Mouse (Mus musculus): ENCODE results near the gene Csad.
"Not testable (repeated sequence)": the region's sequence is repeated elsewhere in the genome, so short reads cannot be mapped to it uniquely, and the experiment has no call there.

Gene Csad

DNA sequence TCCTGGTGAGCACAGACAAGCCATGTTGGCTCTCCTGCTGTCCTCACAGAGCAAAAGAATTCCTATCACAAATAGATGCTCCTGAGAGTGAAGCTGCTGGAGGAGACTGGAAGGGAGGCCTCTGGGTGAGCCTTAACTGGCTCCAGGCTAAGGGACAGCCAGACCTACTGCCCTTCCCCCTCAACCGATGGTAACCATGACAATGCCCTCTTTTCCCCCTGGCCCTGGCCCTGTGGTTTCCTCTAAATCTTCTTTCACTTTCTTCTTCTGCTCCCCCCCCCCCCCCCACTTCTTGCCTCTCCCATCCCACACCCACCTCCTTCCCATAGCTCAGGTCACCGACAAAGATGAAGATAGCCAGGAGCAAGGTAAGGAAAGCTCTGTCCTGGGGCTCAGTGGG lies 29.4 kb upstream of the Csad start:
- no peak for DNase-seq

DNA sequence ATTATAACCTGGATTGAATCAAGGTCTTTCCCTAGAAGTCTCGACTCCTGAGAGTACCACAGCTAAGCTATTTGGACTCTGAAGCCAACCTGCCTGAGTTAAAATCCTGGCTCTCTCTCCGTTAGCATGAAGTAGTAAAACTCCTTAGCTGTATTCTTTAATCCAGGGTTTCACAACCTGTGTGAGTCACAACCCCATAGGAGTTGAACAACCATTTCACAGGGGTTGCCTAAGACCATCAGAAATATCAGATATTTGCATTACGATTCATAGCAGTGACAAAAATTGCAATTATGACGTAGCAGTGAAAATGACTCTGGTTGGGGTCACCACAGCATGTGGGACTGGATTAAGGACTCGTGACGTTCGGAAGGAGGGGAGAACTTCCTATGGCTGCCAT lies 28.2 kb upstream of the Csad start:
- no peak for DNase-seq

DNA sequence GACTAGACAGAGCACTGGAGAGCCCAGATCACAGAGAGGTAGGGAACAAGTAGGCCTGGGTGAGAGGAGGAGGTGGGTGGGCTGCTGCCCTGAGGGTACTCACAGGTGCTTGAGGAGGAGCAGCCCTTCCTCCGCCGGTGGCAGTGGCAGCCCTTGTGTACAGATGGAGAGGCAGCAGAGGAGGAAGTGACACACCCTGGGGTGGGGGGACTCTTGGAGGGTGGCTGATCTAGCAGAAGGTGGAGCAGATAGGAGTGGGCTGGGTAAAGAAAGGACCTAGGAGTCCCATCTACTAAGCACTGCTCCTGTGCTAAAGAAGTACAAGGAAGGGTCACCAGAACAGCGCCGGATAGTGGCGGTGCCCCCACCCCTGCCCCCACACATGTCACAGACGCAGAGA lies 27.2 kb upstream of the Csad start, which contains the start of gene Itgb7:
Itgb7 (minus strand) TSS at position 197 of the 400 bp plus-strand sequence.
- no peak for DNase-seq

DNA sequence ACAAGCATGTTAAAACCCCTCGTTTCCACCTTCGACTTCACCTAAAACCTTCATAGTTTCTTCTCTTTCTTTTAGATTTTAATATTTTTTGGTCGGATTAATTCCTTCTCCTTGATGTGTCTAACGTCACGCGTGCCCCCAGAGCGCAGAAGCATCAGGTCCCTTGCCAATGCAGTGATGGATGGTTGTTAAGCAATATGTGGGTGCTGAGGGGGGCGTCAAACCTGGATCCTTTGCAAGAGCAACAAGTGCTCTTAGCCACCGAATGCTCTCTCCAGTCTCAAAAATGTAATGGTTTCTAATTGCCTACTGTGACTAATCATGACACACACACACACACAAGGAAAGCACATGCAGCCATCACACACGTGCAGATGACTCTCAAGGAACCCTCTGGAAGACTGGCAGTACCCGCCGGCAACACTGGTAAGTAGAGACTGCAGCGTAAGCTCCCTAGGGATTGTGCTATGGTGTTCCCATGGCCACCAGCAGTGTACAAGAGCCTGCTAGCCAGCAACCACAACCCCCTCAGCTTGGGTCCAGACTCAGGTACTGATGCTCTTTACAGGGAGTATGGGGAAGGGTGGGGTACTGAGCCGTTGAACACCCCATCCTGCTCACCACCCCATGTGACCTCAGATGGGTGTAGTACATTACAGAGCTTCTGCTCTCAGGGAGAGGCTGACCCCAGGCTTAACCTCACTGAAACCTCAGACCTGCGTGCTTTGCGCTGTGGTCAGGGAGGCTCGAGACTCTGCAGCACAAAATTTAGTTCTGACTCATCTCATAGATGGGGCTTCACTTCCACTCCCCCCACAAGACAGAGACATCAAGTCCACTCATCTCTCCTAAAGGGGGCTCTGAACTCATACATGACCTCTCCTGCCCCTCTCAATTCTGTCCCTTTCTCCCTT lies 26.1 kb upstream of the Csad start:
- no peak for DNase-seq

DNA sequence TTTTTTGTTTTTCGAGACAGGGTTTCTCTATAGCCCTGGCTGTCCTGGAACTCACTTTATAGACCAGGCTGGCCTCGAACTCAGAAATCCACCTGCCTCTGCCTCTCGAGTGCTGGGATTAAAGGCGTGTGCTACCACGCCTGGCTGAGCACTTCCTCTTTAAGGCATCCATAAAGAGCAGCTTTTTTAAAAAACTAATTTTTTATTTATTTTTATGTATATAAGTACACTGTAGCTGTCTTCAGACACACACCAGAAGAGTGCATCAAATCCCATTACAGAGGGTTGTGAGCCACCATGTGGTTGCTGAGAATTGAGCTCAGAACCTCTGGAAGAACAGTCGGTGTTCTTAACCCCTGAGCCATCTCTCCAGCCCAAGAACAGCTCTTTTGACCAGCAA lies 21.1 kb upstream of the Csad start:
- DNase-seq, result not testable (repeated sequence)

DNA sequence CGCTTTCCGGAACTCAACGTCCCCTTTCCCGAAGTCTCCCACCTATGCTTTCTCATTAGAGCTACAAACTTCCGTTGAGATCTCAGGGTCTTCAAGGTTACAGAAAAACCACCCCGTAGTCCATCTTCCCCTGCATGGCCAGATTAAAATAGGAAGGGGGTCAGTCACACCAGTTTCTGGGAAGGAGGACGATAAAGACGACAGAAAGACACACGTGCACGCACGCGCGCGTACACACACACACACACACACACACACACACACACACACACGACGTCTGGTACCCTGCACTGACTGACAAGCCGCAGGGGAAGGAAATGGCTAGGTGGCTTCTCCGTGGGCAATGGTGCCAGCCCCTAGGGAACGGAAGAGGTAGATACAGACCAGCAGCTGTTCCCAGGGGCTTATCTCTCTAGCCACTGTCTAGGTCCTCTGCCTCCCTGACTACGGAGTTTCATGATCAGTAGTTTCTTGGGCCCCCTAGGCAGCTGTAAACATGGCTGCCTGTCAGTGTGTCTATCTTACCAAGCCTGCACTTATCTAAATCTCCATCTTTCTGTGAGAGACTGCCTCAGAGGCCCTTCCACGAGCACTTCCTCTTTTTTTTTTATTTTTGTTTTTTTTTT lies 20.6 kb upstream of the Csad start:
- DNase-seq, result no peak

DNA sequence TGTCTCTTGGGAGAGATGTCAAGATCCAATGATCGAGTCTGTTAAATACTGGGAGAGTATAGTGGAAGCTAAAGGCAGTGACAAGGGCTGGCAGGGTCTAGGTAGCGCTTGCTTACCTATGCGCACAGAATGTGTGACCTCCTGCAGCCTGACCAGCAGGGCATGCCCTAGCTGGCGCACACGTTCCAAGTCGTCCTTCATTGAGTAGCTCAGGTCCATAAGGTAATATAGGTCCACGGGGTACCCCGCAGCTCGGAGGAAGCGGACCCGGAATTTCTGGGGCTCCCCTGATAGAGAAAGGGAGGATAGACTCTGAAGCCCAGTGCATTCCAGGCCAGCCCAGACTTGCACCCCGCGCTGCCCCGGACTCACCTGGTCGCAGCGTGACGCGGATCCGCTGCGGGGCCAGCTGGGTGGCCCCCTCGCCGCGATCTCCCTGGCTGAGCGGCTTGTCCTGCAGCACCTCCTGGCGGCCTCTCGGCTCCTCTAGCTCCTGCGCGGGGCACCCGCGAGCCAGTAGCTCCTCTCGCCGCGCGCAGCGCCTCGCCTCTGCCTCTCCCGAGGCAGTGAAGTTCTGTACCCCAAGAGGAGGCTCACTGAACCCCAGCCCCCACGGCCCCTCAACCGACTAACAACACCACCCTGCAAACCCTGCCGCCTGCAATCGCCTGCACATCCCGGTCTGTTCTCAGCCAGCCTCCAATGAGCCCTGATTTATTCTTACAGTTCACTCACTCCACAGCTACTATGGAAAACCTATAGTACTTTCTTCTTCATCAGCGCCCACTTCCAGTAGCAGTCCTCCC lies 19.9 kb upstream of the Csad start:
- peak; percentile 84 for DNase-seq

DNA sequence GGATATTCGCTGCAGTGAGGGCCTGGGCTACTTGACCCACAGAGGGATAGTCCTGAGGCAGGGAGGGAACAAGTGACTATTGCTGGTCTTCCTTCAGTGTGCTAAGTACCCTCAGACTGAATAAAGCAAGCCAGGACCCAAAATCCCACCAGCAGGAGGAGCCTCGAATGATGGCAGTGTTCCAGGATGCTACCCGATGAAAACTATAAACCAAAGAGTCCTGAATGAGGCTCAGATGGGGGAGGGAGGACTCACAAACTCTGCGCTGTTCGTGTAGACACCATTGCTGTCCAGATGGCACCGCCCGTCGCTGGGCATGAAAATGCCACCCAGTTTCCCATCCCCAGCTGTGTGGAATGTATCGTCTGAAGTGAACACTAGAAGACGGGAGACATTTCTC lies 17.9 kb upstream of the Csad start:
- DNase-seq, result no peak

DNA sequence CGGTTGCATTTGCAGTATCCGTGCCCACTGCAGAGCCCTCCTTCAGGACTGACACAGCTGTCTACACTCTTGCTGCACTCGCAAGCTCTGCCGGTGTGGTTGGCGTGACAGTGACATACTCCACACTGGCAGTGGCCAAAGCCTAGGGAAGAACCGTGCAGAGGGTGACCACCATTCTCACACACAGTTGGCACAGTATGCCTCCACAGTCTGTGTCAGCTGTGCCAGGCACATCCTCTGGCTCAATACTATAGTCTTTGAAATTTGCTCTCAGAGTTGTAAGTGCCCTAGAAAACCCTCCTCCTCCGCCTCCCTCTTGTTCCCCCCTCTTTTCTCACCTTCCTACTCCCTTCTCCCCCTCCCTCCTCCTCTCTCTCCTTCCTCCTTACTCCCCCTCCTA lies 12.8 kb upstream of the Csad start:
- DNase-seq, result no peak

DNA sequence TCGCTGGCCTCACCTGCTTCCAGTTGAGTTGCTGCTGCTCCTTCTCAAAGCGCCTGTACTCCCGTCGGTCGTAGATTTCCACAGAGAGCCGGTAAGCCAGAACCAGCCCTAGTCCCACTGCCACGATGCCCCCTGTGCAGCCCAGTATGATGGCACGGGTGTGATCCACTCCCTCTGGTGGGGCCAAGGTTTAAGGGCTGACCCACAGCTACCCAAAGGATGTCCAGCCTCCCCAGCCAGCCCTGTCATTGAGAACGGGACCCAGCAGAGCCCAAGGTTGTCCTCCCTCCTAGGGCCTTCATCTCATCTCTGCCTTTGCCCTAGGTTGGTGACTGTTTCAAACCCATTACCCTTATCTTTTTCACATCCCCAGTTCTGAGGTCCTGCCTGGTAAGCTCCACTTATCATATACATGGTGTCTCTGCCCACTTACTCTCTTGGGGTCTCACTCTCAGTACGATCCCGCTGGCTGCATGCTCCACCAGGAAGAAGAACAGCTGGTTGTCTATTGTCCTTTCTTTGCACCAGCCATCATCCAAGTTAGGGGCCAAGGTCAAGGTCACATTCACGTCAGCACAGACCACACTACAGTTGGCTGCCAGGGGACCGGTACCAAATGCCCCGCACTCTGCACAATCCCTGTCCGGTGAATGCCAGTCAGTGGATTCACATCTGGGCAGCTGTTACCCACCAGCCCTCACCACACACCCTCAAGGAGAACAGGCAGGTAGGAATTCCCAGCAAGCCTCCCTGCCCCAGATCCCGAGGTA lies 12.1 kb upstream of the Csad start:
- DNase-seq, result no peak

DNA sequence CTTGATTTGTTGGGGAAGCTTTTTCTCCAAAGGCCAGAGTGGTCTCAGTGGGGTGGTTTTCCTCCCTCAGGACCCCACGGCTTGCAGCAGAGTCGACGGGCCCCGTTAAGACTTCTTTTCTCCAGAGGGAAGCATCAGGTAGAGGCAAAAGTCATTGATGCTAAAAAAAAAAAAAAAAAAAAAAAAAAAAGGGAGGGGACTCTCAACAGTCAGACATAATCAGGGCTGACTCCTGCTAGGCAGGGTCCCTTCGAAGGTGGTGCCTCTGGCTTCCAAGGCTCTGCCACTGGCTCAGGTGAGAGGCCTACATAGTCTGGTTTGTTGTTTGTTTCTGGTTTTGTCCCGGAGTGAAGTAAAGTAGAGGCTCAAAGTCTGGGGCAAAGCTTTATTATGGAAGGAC lies 11.1 kb upstream of the Csad start:
- DNase-seq, result no peak

DNA sequence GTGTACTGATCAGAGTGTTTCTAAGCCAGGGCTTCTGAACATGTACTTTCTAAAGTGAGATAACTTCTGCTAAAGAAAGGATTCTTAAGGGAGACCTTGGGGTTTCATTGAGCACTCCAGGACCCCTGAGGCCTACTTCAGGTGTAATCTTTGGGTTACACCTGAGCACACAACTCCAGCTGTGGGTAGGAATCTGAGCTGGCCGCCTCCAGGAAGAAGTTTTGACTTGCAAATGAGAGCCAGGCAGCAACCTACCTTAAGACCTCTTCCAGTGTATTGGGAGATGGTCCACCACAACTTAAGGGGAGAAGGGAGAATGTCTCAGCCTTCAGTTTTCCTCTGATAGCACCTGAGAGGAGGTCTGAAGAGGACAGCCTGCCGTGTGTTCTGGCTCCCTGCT lies 9.6 kb upstream of the Csad start:
- DNase-seq, result no peak

DNA sequence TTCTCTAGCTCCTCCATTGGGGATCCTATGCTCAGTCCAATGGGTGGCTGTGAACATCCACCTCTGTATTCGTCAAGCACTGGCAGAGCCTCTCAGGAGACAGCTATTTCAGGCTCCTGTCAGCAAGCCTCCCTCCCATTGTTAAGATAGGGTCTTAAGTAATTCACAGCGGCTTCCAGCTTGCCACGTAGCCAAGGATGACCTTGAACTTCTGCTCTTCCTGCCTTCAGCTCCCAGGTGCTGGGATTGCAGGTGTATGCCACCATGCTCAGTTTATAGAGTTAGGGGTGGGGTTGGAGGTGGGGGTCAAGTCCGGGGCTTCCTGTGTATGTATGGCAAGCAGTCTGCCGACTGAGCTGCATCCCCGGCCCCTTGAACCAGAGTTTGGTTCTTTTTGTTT lies 7.4 kb upstream of the Csad start:
- DNase-seq, result no peak

DNA sequence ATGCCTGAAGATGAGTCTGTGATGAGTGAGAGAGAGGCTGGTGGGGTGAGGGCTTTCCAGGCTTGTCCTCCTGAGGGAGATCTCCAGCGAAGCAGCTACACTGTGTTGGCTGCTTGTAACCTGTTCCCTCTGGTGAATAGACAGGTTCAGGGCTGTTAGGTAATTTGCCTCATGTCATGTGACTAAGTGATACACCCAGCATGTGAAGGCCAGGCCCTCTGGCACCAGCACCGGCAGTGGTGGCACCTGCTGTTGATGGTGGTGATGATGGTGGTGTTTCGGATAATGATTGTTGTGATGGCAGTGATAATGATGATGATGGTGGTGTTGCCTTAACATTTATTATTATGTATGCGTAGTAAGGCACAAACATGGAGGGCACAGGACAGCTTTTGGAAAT lies 6.3 kb upstream of the Csad start:
- DNase-seq, result no peak

DNA sequence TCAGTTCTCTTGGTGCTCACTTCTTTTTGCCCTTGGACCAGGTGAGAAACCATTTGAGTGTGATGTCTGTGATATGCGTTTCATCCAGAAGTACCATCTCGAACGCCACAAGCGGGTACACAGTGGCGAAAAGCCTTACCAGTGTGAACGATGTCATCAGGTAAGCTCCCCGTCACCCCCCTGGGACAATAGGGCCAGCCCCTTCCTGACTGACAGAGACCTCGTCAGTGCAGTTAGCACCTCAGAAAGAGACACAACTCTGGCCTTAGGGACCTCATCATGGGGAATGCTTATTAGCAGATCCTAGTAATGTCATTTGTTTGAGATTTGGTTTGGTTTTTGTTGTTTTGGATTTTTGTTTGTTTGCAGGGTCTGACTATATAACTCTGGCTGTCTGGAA lies 4.6 kb upstream of the Csad start:
- DNase-seq, result no peak

DNA sequence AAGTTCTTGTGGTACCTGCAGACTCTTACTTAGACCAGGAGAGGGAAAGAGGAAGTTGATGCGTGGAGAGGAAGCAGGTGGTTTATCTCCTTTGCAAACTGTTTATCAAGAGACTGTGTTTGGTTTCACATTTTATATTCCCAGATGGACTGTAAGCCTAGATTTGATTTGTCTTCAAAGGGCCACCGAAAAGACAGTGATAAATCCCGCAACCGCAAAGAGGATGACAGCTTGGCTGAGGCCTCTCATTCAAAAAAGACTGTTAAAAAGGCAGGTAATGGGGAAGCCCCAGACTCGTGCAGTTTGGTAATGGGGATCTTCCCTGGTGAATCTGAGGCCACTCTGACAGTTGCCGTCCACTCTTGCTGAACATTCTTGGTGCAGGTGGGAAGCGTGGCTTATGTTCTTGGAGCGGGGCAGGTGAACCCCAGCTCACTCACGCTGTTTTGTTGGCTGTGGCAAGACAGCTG lies 3.6 kb upstream of the Csad start:
- no peak for DNase-seq

DNA sequence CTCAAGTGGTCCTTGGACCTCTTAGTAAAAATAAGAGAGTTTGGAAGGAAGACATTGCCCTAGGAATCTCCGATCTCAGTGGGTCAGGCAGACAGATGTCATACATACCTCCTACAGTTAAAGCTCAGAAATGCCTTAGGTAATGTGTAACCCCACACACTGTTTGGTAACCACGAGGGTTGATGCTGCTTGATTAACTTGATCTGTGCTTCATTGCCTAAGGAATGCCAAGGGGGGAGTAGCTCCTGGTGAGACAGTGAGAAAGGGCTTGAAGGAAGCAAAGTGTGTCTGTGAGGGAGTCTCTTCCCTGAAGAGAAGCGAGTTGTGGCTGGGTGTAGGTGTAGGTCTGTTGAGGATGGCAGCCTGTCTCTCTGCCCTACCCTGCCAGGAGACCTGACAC lies 2.8 kb upstream of the Csad start:
- DNase-seq, result no peak

DNA sequence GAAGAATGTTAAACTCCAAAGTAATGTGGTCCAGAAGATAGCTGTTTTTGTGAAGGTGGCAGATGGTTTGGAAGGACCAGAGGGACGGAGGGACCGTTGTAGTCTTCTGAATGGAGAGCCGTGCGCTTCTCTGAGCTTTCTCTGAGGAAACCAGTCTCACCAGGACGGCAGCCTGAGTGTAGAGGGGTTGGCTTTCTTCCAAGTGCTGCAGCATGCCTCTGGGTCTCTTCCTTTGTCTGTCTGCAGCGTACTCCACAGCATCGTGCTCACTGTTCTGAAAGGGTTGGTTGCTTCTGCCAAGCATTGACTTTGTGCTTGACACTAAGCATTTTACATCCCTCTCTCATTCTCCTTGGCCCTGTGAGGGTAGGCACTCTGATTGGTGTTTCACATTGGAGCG lies 1.3 kb upstream of the Csad start:
- peak; percentile 34 for DNase-seq

DNA sequence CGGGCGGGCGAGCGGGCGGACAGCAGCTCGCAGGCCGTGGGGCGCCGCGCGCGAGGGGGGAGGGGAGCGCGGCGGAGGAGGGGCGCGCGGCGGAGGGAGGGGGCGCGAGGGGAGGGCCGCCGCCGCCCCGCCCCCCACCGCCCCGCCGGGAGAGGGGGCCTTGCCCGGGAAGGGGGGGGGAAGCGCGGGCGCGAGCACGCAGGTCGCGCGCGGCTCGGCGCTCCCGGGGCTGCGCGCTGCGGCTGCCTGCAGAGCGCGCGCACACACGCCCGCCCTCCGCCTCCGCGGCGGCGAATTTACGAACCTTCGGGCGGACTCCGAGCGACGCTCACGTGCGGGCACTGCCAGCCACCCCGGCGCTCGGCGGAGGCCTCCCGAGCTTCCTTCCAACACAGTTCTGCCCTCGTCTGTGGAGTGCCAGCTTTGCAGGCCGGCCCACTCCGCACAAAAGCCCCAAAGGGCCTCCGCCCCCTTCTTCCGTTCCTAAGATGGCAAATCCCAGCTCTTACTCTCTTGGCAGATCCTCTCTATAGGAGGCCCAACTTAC lies 616 bp downstream of the Csad start:
- peak; percentile 75 for DNase-seq

DNA sequence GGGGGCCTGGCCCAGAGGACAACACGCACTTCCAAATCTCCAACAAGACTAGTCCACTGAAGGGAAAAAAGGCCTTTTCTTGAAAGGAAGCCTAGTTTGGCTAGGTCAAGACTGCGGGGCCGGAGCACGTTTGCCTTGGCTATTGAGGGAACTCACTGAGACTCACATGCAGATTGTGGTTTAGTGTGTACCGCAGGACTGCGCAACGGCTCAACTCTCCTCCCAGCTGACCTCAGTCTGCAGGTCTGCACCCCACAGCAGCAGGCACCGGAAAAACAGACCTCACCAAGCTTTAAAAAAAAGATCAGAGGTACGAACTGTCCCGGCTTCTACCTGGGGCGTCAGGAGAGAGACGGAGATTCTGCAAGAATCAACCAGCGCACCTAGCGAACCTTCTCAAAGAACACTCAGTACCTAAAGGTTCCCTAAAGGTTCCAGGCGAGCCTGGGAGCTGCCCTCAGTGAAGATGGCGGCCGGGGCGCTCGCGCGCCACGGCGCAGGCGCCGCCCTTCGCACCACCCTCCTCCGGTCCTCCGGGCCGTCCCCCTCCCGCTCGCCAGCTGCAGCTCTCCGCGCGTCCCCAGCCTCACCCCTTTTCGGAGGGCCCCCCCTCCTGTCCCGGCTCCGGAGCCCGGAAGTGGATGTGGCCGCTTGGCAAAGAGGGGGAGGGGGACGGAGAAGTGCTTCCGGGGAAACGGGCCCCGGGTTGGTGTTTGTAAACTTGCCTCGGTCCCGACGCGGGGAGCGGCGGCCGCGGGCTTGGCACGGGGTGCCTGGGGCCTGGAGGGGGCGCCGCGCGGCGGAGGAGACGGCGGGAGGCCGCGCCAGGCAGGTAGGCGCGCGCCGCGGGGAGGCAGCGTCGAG lies 1.3 kb downstream of the Csad start, which contains the start of gene Zfp740:
Zfp740 (plus strand) TSS at position 279 of the 864 bp plus-strand sequence.
- peak; percentile 95 for DNase-seq

DNA sequence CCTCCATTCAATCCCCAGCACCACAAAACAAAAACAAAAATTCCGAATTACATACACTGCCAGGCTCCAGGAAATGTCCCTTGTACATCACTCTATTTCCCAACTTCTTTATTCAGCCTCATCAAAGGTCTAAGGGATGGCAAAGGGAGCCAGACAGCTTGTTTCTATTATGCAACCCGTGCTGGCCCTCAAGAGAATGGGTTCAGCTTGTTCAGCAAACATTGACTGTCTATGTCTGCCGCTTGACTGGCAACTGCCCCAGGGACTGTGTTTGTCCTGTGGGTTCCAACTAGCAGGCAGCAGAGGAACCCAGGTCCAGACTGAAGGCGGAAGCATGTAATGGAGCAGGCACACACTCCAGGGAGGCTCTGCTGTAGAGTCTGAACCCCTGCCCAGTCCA lies 5.7 kb downstream of the Csad start:
- no peak for DNase-seq
